Mouse (Mus musculus) large intestine, adult 2 months (tissue): ENCODE measurements around the gene Jhy. TPM values are rescaled to one million over a fixed set of nuclear protein-coding genes. Genes with fewer than 3 reads are reported as not detected.

Experiments
- DNase-seq: peaks from one replicate; pipeline ENCODE4 v3.0.0-alpha.2; 2012; ENCODE audit warnings: low read depth, low spot score
- WGBS: fragments of 180-500 bp; shearing (Covaris S2); methylation state at CpG from one replicate; pipeline ENCODE4 v1.1.7; 2018; 5-methylcytosine and 5-hydroxymethylcytosine counted together
- polyA plus RNA-seq: library from polyadenylated mRNA; depleted of rRNA; stranded (reverse); fragments of >200 nt; gene quantifications from 2 replicates; pipeline ENCODE4 v1.2.3, GENCODE M21; 2012; rRNA removed

Gene Jhy
- polyA plus RNA-seq = not detected in 2 replicates

- DNase-seq = no peak
- WGBS = 3% methylated on average over 51 of the region's 51 CpGs
Measured at GRCm38 (mm10) chr9:40963586-40964417, at the start of gene Jhy. TSS of gene Jhy (minus strand) at chr9:40964118.

- DNase-seq = no peak
- 79% methylated on average over 5 of the region's 5 CpGs for WGBS
Measured at GRCm38 (mm10) chr9:41012456-41012855, 48.5 kb upstream of the Jhy start.

GRCm38 (mm10) chr9:41011512-41012436 is 47.9 kb upstream of the Jhy start:
- no peak for DNase-seq
- WGBS = 68% methylated on average over 13 of the region's 13 CpGs

- no peak for DNase-seq
- 32% methylated on average over 1 of the region's 1 CpGs for WGBS
Measured at GRCm38 (mm10) chr9:41007785-41008184, 43.9 kb upstream of the Jhy start.

- DNase-seq = no peak
- WGBS = 42% methylated on average over 4 of the region's 4 CpGs
Measured at GRCm38 (mm10) chr9:41004415-41004814, 40.5 kb upstream of the Jhy start, which contains the start of gene Crtam. TSS of gene Crtam (minus strand) at chr9:41004628.

- WGBS = 71% methylated on average over 7 of the region's 7 CpGs
Measured at GRCm38 (mm10) chr9:40997116-40997779, 33.3 kb upstream of the Jhy start.

GRCm38 (mm10) chr9:40994075-40994474 is 30.2 kb upstream of the Jhy start:
- no peak for DNase-seq
- WGBS = 74% methylated on average over 5 of the region's 5 CpGs

More at GRCm38 (mm10) chr9:40997116-40997779, 33.3 kb upstream of the Jhy start:
- DNase-seq = no peak

- WGBS = 55% methylated on average over 6 of the region's 6 CpGs
Measured at GRCm38 (mm10) chr9:40991511-40991910, 27.6 kb upstream of the Jhy start.

GRCm38 (mm10) chr9:40989940-40990588 is 26.1 kb upstream of the Jhy start:
- DNase-seq = peak; percentile 7
- WGBS = 31% methylated on average over 4 of the region's 4 CpGs

More at GRCm38 (mm10) chr9:40991511-40991910, 27.6 kb upstream of the Jhy start:
- no peak for DNase-seq

DNA sequence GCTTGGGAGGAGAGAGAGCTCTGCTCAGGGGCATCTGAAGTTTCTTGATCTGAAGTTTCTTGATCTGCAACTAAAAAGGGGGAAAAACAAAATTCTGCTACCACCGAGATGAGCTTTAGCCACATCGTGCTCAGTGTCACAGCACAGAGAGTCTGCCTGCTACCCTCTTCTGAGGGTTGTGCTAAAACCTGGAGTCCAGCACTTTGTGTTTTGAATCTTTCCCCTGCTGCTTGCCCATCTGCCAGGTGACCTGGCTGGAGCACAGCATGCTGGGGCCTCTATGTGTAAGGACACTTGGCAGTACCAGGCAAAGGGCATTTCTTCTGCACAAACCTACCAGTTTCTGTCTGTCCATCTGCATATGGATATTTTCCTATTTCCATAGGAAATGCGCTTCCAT is 20.4 kb upstream of the Jhy start:
- 77% methylated on average over 3 of the region's 3 CpGs for WGBS
- DNase-seq = no peak

DNA sequence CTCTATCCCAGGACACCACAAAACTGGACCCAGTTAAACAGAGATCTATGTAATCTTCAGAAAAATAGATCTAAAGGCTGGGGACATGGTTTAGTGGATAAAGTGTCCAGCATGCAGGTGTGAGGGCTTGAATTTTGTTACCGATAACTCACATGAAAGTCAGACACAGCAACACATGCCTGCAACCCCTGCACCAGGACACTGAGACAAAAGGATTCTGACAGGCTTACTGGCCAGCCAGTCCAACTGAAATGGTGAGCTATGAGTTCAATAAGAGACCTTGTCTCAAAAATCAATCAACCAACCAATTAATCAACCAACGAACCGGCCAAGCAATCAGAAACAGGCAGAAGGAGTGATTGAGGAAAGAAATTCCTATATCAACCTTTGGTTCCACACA is 19.8 kb upstream of the Jhy start:
- 86% methylated on average over 3 of the region's 3 CpGs for WGBS
- DNase-seq = no peak

DNA sequence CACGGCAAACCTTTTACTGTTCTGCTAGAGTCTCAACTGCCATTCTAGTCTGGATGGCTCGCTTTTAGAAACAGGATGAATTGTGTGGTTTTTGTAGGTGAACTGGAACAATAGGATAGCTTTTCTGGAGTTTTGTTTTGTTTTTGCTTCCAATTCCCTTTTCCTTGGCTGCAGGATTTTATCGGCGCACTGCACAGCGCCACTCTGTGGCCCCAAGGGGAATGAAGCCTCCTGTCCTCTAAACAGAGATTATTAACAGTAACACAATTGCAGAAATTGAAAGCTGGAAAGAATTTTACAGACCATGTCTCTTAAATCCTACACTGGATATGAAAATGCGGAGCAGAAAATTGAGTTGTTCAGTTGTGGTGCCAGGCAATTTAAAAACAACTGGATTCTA is 18.6 kb upstream of the Jhy start:
- WGBS = 45% methylated on average over 6 of the region's 6 CpGs
- DNase-seq = no peak

GRCm38 (mm10) chr9:40974042-40974801 is 10.3 kb upstream of the Jhy start:
- DNase-seq = no peak
- WGBS = 79% methylated on average over 11 of the region's 11 CpGs

- no peak for DNase-seq
- WGBS = 26% methylated on average over 7 of the region's 7 CpGs
Measured at GRCm38 (mm10) chr9:40964418-40964714, 448 bp upstream of the Jhy start.

DNA sequence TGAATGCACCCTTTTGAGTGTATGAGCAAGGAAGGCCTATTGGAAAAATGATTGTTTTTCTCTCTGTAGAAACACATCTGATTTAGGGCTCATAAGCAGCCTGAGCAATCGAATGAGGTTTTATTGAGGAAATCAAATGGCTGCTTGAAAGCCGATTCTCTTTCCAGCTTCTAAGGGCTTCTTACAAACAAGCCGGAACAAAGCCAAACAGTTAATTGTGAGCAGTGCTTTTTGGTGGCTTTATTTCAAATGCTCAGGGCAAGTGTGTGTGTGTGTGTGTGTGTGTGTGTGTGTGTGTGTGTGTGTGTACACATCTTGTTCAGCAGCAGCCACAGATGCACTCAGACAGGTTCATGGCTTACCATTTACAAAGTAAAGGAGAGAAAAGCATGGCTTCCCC is 2.5 kb downstream of the Jhy start:
- DNase-seq = no peak
- 42% methylated on average over 3 of the region's 3 CpGs for WGBS

GRCm38 (mm10) chr9:40949039-40949615 is 14.8 kb downstream of the Jhy start:
- 52% methylated on average over 18 of the region's 18 CpGs for WGBS
- no peak for DNase-seq

GRCm38 (mm10) chr9:40948473-40948872 is 15.4 kb downstream of the Jhy start:
- no peak for DNase-seq
- WGBS = 91% methylated on average over 6 of the region's 6 CpGs

DNA sequence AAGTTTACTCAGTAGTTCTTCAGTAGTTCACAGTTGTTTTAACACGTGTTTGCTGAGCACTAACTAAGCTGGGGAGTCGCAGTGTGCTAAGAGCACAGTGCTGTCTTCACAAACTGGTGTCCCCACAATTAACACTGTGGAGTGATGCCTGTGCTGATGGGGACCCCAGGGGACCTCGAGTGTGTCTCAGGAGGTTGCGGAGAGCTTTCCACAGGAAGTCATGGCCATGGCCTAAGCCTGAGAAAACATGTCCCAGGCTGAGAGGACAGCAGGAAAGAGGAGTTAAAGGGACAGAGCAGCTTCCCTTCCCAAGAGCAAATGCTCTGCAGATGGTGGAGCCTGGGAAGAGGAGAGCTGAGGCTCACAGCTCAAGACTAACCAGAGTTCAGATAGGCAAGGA is 16.8 kb downstream of the Jhy start:
- DNase-seq = no peak

DNA sequence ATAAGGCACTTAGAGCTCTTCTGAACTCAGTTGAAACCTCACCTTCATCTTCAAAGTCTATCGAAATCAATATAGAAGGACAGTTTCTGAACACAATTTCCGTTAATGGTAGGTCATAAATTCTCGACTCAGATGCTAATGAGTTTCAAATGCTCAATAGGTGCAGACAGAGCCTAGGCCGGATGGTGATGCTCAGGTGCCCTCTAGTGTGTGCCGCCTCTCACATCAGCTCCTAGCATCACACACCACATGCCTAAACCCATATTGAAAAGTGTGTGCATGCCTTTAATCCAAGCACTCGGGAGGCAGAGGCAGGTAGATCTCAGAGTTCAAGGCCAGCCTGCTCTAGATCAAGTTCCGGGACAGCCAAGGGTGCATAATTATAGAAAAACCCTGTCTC is 26.5 kb downstream of the Jhy start:
- 58% methylated on average over 7 of the region's 7 CpGs for WGBS
- DNase-seq = no peak

More for the DNA sequence above, 16.8 kb downstream of the Jhy start:
- WGBS = 29% methylated on average over 4 of the region's 4 CpGs
